Mouse (Mus musculus) testis, adult 2 months (tissue): ENCODE measurements around the gene Ankrd36. TPM values are rescaled to one million over a fixed set of nuclear protein-coding genes. Genes with fewer than 3 reads are reported as not detected.
"Not testable (repeated sequence)": the region's sequence is repeated elsewhere in the genome, so short reads cannot be mapped to it uniquely, and the experiment has no call there.

Source experiments
- H3K27ac ChIP-seq: fragments of 200-500 bp; 2 replicates; pipeline ENCODE4 v1.5.1; 2012; ENCODE audit warnings: low read depth, low read length; ENCODE audit not compliant: control insufficient read depth, insufficient read depth
- H3K27me3 ChIP-seq: fragments of 200-500 bp; 2 replicates; pipeline ENCODE4 v1.6.1; 2012; ENCODE audit warnings: mild to moderate bottlenecking, low read length, moderate library complexity; ENCODE audit not compliant: control insufficient read depth, insufficient read depth
- H3K36me3 ChIP-seq: fragments of 200-500 bp; 2 replicates; pipeline ENCODE4 v1.6.1; 2012; ENCODE audit warnings: mild to moderate bottlenecking, low read length; ENCODE audit not compliant: control insufficient read depth, insufficient read depth
- H3K4me1 ChIP-seq: fragments of 200-500 bp; 2 replicates; pipeline ENCODE4 v1.6.1; 2012; ENCODE audit warnings: low read length; ENCODE audit not compliant: control insufficient read depth, insufficient read depth
- H3K4me3 ChIP-seq: fragments of 200-500 bp; 2 replicates; pipeline ENCODE4 v1.5.1; 2012; ENCODE audit warnings: low read depth, mild to moderate bottlenecking, low read length, moderate library complexity, mixed read lengths; ENCODE audit not compliant: control insufficient read depth
- CTCF ChIP-seq: fragments of 200-500 bp; IDR thresholded peaks from 2 replicates; pipeline ENCODE4 v1.5.1; 2012; ENCODE audit warnings: low read depth, mild to moderate bottlenecking, inconsistent platforms, low read length, moderate library complexity; ENCODE audit not compliant: control insufficient read depth, insufficient read depth, insufficient replicate concordance
- POLR2A ChIP-seq: fragments of 200-500 bp; IDR thresholded peaks from 2 replicates; pipeline ENCODE4 v1.6.1; 2012; ENCODE audit warnings: low read depth, mild to moderate bottlenecking, inconsistent platforms, low read length, moderate library complexity; ENCODE audit not compliant: control insufficient read depth
- polyA plus RNA-seq: library from polyadenylated mRNA; depleted of rRNA; stranded (reverse); fragments of >200 nt; gene quantifications from 2 replicates; pipeline ENCODE4 v1.2.3, GENCODE M21; 2012

Gene Ankrd36
- polyA plus RNA-seq, 1 experiment, result 260 TPM

GRCm38 (mm10) chr11:5595792-5596191 is 26.3 kb downstream of the Ankrd36 start:
- no peaks in the 10 kb centered on the region for H3K4me1 ChIP-seq
- TF ChIP-seq POLR2A (no peak), CTCF (no peak)
- H3K4me3 ChIP-seq, result no peak overlapping the region
- no peak overlapping the region for H3K27ac ChIP-seq
- H3K36me3 ChIP-seq, result peaks cover 1% of the 10 kb centered on the region; the same call in 1 of the 2 replicates
- no peaks in the 10 kb centered on the region for H3K27me3 ChIP-seq

DNA sequence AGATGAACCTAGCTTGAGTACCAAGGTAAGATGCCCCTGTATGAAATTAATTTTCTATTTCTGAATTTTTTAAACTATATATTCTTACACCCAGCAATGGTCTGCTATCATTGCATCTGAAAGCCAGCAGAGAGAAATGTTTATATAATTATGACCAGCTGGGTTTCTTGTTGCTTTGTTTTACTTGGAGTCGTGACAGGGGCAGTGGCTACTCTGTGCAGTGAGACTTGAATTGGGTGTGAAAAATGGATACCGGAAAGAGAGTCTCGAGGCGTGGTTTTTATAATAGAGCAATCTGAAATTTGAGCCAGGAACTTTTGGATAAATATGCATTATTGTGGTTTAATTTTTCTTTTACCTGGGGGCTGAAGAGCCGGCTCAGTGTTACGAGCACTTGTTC is 27.3 kb downstream of the Ankrd36 start:
- no peaks in the 10 kb centered on the region for H3K27me3 ChIP-seq
- H3K36me3 ChIP-seq, result peaks cover 1% of the 10 kb centered on the region; the same call in 1 of the 2 replicates
- H3K4me3 ChIP-seq, result no peak overlapping the region
- no peak overlapping the region for H3K27ac ChIP-seq
- H3K4me1 ChIP-seq, result no peaks in the 10 kb centered on the region
- TF ChIP-seq CTCF (no peak), POLR2A (no peak)

GRCm38 (mm10) chr11:5605421-5605820 is 35.9 kb downstream of the Ankrd36 start:
- TF ChIP-seq POLR2A (no peak), CTCF (no peak)
- H3K4me1 ChIP-seq, result no peaks in the 10 kb centered on the region

DNA sequence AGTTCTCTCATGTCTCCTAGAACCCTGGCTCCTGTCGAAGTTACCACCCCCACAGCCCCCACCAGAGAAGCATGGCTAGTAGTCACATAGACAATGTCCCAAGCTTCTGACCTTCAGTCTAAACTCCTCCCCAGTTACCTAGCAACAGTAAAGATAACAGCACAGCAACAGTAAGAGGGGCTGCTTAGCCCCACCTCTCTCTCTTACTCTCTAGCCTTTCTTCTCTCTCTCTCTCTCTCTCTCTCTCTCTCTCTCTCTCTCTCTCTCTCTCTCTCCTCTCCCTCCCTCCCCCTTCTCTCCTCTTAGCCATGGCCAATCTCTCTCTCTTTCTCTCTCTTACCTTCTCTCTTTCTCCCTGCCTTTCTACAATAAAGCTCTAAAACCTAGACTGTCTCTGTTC is 42.4 kb downstream of the Ankrd36 start:
- H3K4me1 ChIP-seq, H3K27me3 ChIP-seq, H3K4me3 ChIP-seq, H3K36me3 ChIP-seq: not testable (repeated sequence)
- H3K27ac ChIP-seq, result 0 out of 2 replicates have a peak overlapping the region, but pooled peaks have one; percentile 36

More at GRCm38 (mm10) chr11:5605421-5605820, 35.9 kb downstream of the Ankrd36 start:
- H3K27me3 ChIP-seq, result no peaks in the 10 kb centered on the region
- H3K4me3 ChIP-seq, result no peak overlapping the region
- no peaks in the 10 kb centered on the region; the same call in 1 of the 2 replicates for H3K36me3 ChIP-seq
- no peak overlapping the region for H3K27ac ChIP-seq

- no peak overlapping the region for H3K4me3 ChIP-seq
- H3K4me1 ChIP-seq, result no peaks in the 10 kb centered on the region
- H3K27me3 ChIP-seq, result no peaks in the 10 kb centered on the region
- no peak overlapping the region for H3K27ac ChIP-seq
- no peak for TF ChIP-seq CTCF
- no peak for TF ChIP-seq POLR2A
- no peaks in the 10 kb centered on the region for H3K36me3 ChIP-seq
Observed at GRCm38 (mm10) chr11:5614453-5614852, 45.0 kb downstream of the Ankrd36 start.

- H3K27me3 ChIP-seq, result no peaks in the 10 kb centered on the region
Observed at GRCm38 (mm10) chr11:5625101-5625500, 55.6 kb downstream of the Ankrd36 start.

DNA sequence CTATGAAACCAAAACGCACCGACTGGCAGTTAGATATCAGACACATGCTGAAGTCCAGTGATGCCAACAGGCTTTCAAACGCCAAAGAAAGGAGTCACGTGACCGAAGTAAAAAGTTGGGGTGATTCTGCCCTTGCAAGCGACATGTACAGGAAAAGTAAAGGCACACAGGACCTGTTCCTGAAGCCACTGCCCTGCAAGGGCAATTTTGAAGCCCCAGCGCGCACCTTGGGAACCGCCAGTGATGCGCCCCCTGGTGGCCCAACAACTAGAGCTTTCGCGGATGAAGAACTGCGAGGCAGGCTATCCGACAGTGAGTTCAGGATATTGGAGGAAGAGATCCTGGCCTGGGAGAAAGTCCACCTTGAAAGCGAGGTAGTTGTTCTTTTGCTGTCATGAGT is 59.5 kb downstream of the Ankrd36 start:
- TF ChIP-seq POLR2A (no peak), CTCF (peak; percentile 76)
- Histone ChIP-seq H3K36me3 (peaks cover 3% of the 10 kb centered on the region), H3K27ac (no peak overlapping the region), H3K4me1 (no peaks in the 10 kb centered on the region; the same call in 1 of the 2 replicates), H3K4me3 (peak overlapping the region; percentile 89), H3K27me3 (no peaks in the 10 kb centered on the region)

More at GRCm38 (mm10) chr11:5625101-5625500, 55.6 kb downstream of the Ankrd36 start:
- Histone ChIP-seq H3K4me3 (no peak overlapping the region), H3K4me1 (no peaks in the 10 kb centered on the region; the same call in 1 of the 2 replicates), H3K36me3 (peaks cover 3% of the 10 kb centered on the region), H3K27ac (no peak overlapping the region)
- TF ChIP-seq POLR2A (no peak), CTCF (no peak)

DNA sequence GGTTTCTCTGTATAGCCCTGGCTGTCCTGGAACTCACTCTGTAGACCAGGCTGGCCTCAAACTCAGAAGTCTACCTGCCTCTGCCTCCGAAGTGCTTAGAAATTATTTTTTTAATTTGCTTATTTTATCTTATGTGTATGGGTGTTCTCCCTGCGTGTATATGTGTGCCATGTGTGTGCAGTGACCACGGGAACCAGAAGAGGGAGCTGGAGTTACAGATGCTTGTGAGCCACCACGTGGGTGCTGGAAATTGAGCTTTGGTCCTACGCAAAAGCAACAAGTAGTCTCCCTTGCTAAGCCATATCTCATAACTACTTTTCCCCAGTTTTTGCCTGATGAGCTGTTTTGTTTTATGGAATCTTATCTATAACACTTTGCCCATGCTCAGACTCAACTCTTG is 73.6 kb downstream of the Ankrd36 start:
- no peaks in the 10 kb centered on the region for H3K36me3 ChIP-seq
- H3K4me3 ChIP-seq, result no peak overlapping the region
- TF ChIP-seq POLR2A, result no peak
- TF ChIP-seq CTCF, result no peak
- peaks cover 2% of the 10 kb centered on the region; the same call in 1 of the 2 replicates for H3K4me1 ChIP-seq
- H3K27me3 ChIP-seq, result no peaks in the 10 kb centered on the region
- H3K27ac ChIP-seq, result no peak overlapping the region
